Mouse (Mus musculus) stomach, postnatal 0 days (tissue): ENCODE data around the gene Cd244a.

Source experiments
- CTCF ChIP-seq: IDR thresholded peaks from 2 replicates; pipeline ENCODE4 v1.5.1; 2016; ENCODE audit warnings: antibody characterized with exemption, low read depth, mild to moderate bottlenecking, moderate library complexity
- EP300 ChIP-seq: optimal IDR thresholded peaks from 2 replicates; pipeline ENCODE3; 2016; ENCODE audit warnings: antibody characterized with exemption

DNA sequence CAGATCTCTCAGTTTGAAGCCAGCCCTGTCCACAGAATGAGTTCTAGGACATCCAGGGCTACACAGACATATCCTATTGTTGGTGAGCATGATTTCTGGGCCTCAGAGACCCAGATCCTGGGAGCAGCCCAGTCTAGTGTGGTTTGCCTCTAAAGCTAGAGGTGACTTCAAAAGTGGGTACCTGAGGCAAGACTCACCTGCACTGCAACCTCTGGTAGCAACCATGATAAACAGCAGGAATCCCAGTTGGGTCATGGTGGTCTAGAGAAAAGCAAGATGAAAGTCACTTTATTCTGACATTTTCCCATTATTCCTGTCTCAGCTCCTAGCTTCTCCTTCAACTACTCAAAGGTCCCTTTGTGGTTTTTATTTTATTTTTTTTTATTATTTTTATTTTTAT lies 24.4 kb upstream of the Cd244a start:
- TF ChIP-seq CTCF = no peak
- no peak for TF ChIP-seq EP300
